Mouse (Mus musculus) limb, embryonic 13.5 days (tissue): ENCODE measurements around the gene Fhl3. TPM values are rescaled to one million over a fixed set of nuclear protein-coding genes. Genes with fewer than 3 reads are reported as not detected.

Experiments
- ATAC-seq: fragments of 200-750 bp; cut with Nextera tagmentation; 2 replicates; pipeline ENCODE4 v1.8.0; 2017; ENCODE audit warnings: low read depth, moderate number of reproducible peaks, moderate TSS enrichment; ENCODE audit not compliant: low FRiP score
- H3K27ac ChIP-seq: fragments of 300-500 bp; sonication (generic); 2 replicates; pipeline ENCODE4 v1.5.1; 2015; ENCODE audit warnings: inconsistent platforms, mild to moderate bottlenecking, moderate library complexity
- H3K27me3 ChIP-seq: fragments of 300-500 bp; sonication (generic); 2 replicates; pipeline ENCODE4 v1.6.1; 2015; ENCODE audit warnings: mild to moderate bottlenecking, inconsistent platforms
- H3K36me3 ChIP-seq: fragments of 300-500 bp; sonication (generic); 2 replicates; pipeline ENCODE4 v1.6.1; 2015; ENCODE audit warnings: inconsistent platforms, mild to moderate bottlenecking, moderate library complexity
- H3K4me1 ChIP-seq: fragments of 300-500 bp; sonication (generic); 2 replicates; pipeline ENCODE4 v1.6.1; 2015; ENCODE audit warnings: inconsistent platforms
- H3K4me2 ChIP-seq: fragments of 300-500 bp; sonication (generic); replicated peaks from 2 replicates; pipeline ENCODE4 v1.6.1; 2015; ENCODE audit warnings: inconsistent platforms, mild to moderate bottlenecking, moderate library complexity
- H3K4me3 ChIP-seq: fragments of 300-500 bp; sonication (generic); 2 replicates; pipeline ENCODE4 v1.5.1; 2015; ENCODE audit warnings: moderate library complexity, mild to moderate bottlenecking, inconsistent platforms
- H3K9ac ChIP-seq: fragments of 300-500 bp; sonication (generic); 2 replicates; pipeline ENCODE4 v1.6.1; 2015; ENCODE audit warnings: mild to moderate bottlenecking, inconsistent platforms
- H3K9me3 ChIP-seq: fragments of 300-500 bp; sonication (generic); 2 replicates; pipeline ENCODE4 v1.6.1; 2016; ENCODE audit warnings: inconsistent platforms
- WGBS: fragments of 180-500 bp; shearing (Covaris S2); methylation state at CpG from one replicate; pipeline ENCODE4 v1.1.7; 2015; 5-methylcytosine and 5-hydroxymethylcytosine counted together
- polyA plus RNA-seq: library from polyadenylated mRNA; unstranded; fragments of >200 nt; fragmentation: Nextera tagmentation; extraction: Ambion mirVana; gene quantifications from 2 replicates; pipeline ENCODE4 v1.2.1, GENCODE M21; 2015

Fhl3 gene
- polyA plus RNA-seq, 1 experiment from 2014 or later, result 19.9 TPM

DNA sequence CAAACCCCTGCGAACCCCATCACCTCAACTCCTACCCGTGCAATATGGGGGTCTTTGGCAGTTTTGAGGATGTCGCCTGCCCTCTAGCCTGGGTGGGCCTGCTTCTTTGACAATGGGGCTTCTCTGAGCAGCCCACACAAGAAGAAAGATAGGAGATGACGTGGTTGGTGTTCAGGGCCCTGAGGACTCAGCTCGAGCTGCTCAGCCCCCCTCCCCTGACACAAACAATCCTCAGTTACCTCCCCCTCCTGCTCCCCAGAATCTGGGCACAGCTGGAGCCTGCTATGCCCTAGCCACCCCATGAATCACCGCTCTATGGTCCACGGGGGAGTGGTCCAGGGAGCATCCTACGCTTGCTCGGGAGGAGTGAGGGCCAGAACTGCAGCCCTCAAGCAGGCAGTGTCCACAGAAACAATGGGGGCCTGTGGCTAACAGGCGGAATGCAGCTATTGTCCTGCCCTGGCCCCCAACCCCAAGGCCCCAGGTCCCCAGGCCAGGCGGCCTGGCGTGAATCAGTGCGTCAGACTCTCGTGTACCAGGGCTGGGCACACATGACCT lies 32.9 kb upstream of the Fhl3 start:
- 40% methylated on average over 14 of the region's 14 CpGs for WGBS
- H3K4me3 ChIP-seq, result no peak overlapping the region
- no peaks in the 10 kb centered on the region for H3K36me3 ChIP-seq
- no peak overlapping the region for H3K27ac ChIP-seq
- H3K4me1 ChIP-seq, result peaks cover 14% of the 10 kb centered on the region
- no peak overlapping the region for H3K4me2 ChIP-seq
- peaks cover 92% of the 10 kb centered on the region for H3K27me3 ChIP-seq
- no peak overlapping the region for H3K9ac ChIP-seq
- H3K9me3 ChIP-seq, result no peaks in the 10 kb centered on the region
- ATAC-seq, result no peak

GRCm38 (mm10) chr4:124668078-124668477 lies 32.4 kb upstream of the Fhl3 start:
- Histone ChIP-seq H3K4me3 (no peak overlapping the region), H3K4me1 (peaks cover 19% of the 10 kb centered on the region), H3K4me2 (no peak overlapping the region), H3K27ac (no peak overlapping the region), H3K27me3 (peaks cover 92% of the 10 kb centered on the region), H3K9me3 (no peaks in the 10 kb centered on the region), H3K9ac (no peak overlapping the region), H3K36me3 (no peaks in the 10 kb centered on the region)
- ATAC-seq, result no peak
- 16% methylated on average over 8 of the region's 8 CpGs for WGBS

- Histone ChIP-seq H3K9me3 (no peaks in the 10 kb centered on the region), H3K4me1 (peaks cover 30% of the 10 kb centered on the region), H3K9ac (no peak overlapping the region), H3K27me3 (peaks cover 85% of the 10 kb centered on the region), H3K36me3 (no peaks in the 10 kb centered on the region), H3K4me2 (no peak overlapping the region), H3K4me3 (no peak overlapping the region), H3K27ac (no peak overlapping the region)
- no peak for ATAC-seq
- 86% methylated on average over 8 of the region's 8 CpGs for WGBS
Measured at GRCm38 (mm10) chr4:124670232-124670631, 30.3 kb upstream of the Fhl3 start.

DNA sequence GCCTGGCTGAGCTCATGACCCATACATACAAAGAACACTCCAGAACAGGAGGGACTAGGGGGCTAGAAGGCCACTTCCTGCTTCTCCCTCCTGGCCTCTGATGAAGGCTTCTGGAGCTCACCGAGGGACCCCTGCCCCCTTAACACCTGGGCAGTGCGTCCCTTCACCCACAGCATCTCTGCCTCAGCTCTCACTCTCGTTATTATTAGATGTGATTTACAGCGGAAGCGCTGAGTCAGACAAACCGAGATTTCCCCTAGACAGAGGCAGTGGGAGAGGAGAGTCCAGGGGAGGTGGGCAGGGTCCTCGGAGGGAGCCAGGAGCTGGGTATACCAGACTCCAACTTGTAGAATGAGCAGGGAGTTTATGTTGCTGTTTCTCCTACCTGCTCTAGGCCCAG lies 28.9 kb upstream of the Fhl3 start:
- Histone ChIP-seq H3K27me3 (peaks cover 71% of the 10 kb centered on the region), H3K4me3 (no peak overlapping the region), H3K4me2 (peak overlapping the region; percentile 64; the same call in 1 of the 2 replicates)

GRCm38 (mm10) chr4:124672347-124673320 lies 27.9 kb upstream of the Fhl3 start:
- no peak overlapping the region for H3K27ac ChIP-seq
- H3K9ac ChIP-seq, result peak overlapping the region; percentile 56
- peaks cover 30% of the 10 kb centered on the region for H3K4me1 ChIP-seq
- ATAC-seq, result no peak
- H3K9me3 ChIP-seq, result no peaks in the 10 kb centered on the region
- H3K4me3 ChIP-seq, result peak overlapping the region; percentile 27
- peak overlapping the region; percentile 64 for H3K4me2 ChIP-seq
- WGBS, result 3% methylated on average over 29 of the region's 31 CpGs
- peaks cover 15% of the 10 kb centered on the region for H3K36me3 ChIP-seq
- peaks cover 61% of the 10 kb centered on the region for H3K27me3 ChIP-seq

More for the DNA sequence above, 28.9 kb upstream of the Fhl3 start:
- Histone ChIP-seq H3K36me3 (peaks cover 4% of the 10 kb centered on the region), H3K27ac (no peak overlapping the region), H3K9me3 (no peaks in the 10 kb centered on the region), H3K4me1 (peaks cover 30% of the 10 kb centered on the region), H3K9ac (0 out of 2 replicates have a peak overlapping the region, but pooled peaks have one; percentile 13)
- no peak for ATAC-seq
- 15% methylated on average over 7 of the region's 7 CpGs for WGBS

GRCm38 (mm10) chr4:124674334-124675032 lies 26.0 kb upstream of the Fhl3 start:
- Histone ChIP-seq H3K4me1 (peaks cover 30% of the 10 kb centered on the region), H3K9ac (peak overlapping the region; percentile 13; the same call in 1 of the 2 replicates), H3K9me3 (no peaks in the 10 kb centered on the region), H3K4me3 (no peak overlapping the region), H3K4me2 (no peak overlapping the region), H3K36me3 (peaks cover 31% of the 10 kb centered on the region), H3K27me3 (peaks cover 42% of the 10 kb centered on the region), H3K27ac (no peak overlapping the region)
- 67% methylated on average over 17 of the region's 17 CpGs for WGBS
- ATAC-seq, result no peak

- Histone ChIP-seq H3K27ac (no peak overlapping the region), H3K27me3 (peaks cover 42% of the 10 kb centered on the region), H3K4me2 (no peak overlapping the region), H3K9me3 (no peaks in the 10 kb centered on the region), H3K36me3 (peaks cover 36% of the 10 kb centered on the region), H3K9ac (no peak overlapping the region), H3K4me3 (no peak overlapping the region), H3K4me1 (peaks cover 30% of the 10 kb centered on the region)
- 4% methylated on average over 4 of the region's 4 CpGs for WGBS
- 0 out of 2 replicates have a peak, but pooled peaks have one; percentile 16 for ATAC-seq
Measured at GRCm38 (mm10) chr4:124675037-124675436, 25.5 kb upstream of the Fhl3 start.

DNA sequence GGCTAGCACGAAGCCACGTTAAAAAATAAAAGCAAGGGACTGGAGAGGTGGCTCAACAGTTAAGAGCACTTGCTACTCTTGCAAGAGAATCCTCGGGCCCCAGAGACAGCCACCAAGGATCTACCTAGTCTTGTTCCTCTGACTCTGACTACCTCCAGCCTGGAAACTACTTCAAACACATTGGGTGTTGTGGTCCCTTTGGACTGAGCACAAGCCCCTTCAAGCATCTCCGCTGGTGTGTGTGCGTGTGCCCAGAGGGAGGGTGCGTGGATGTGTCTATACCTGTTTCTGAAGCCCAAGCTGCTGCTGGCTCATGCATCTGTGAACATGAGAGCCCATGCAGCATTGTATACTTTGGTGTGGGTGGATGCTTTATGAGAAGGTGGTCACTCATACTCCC lies 24.5 kb upstream of the Fhl3 start:
- Histone ChIP-seq H3K4me3 (no peak overlapping the region), H3K4me2 (no peak overlapping the region), H3K27ac (no peak overlapping the region)

GRCm38 (mm10) chr4:124682270-124682669 lies 18.2 kb upstream of the Fhl3 start:
- no peak for ATAC-seq
- peaks cover 93% of the 10 kb centered on the region for H3K36me3 ChIP-seq
- H3K27me3 ChIP-seq, result no peaks in the 10 kb centered on the region
- H3K4me3 ChIP-seq, result no peak overlapping the region
- no peak overlapping the region for H3K9ac ChIP-seq
- no peak overlapping the region for H3K4me2 ChIP-seq
- 60% methylated on average over 7 of the region's 7 CpGs for WGBS
- no peak overlapping the region for H3K27ac ChIP-seq
- no peaks in the 10 kb centered on the region for H3K9me3 ChIP-seq
- no peaks in the 10 kb centered on the region for H3K4me1 ChIP-seq

More for the DNA sequence above, 24.5 kb upstream of the Fhl3 start:
- peaks cover 34% of the 10 kb centered on the region for H3K27me3 ChIP-seq
- no peak overlapping the region for H3K9ac ChIP-seq
- no peak for ATAC-seq
- H3K9me3 ChIP-seq, result no peaks in the 10 kb centered on the region
- peaks cover 46% of the 10 kb centered on the region for H3K36me3 ChIP-seq
- H3K4me1 ChIP-seq, result peaks cover 30% of the 10 kb centered on the region
- 79% methylated on average over 6 of the region's 6 CpGs for WGBS

DNA sequence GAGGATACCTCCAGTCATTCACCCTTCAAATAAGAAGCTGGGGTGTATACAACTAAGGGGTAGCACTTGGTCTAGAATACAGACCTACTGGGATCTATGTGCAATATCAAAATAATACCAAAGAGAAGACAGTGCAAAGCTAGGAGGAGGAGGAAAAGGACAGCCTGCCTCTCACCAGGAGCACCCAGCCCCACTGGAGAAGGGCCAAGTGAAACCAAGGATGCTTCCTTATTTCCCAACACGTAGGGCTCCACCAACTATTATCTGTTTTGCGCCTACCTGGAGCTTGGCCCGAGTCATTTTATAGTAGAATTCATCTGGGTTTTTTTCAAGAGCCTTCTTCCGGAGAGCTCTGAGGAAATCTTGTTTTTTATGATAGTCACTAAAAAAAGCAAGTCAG lies 17.0 kb upstream of the Fhl3 start:
- Histone ChIP-seq H3K4me2 (no peak overlapping the region), H3K27me3 (no peaks in the 10 kb centered on the region), H3K4me1 (no peaks in the 10 kb centered on the region), H3K9me3 (no peaks in the 10 kb centered on the region), H3K9ac (no peak overlapping the region), H3K4me3 (no peak overlapping the region), H3K27ac (no peak overlapping the region), H3K36me3 (peaks cover 94% of the 10 kb centered on the region)
- WGBS, result 87% methylated on average over 4 of the region's 4 CpGs
- no peak for ATAC-seq

GRCm38 (mm10) chr4:124685004-124685403 lies 15.5 kb upstream of the Fhl3 start:
- peaks cover 81% of the 10 kb centered on the region for H3K36me3 ChIP-seq
- H3K4me2 ChIP-seq, result no peak overlapping the region
- no peaks in the 10 kb centered on the region for H3K9me3 ChIP-seq
- 76% methylated on average over 4 of the region's 4 CpGs for WGBS
- H3K4me3 ChIP-seq, result no peak overlapping the region
- no peaks in the 10 kb centered on the region for H3K4me1 ChIP-seq
- H3K9ac ChIP-seq, result no peak overlapping the region
- ATAC-seq, result no peak
- H3K27ac ChIP-seq, result no peak overlapping the region
- no peaks in the 10 kb centered on the region for H3K27me3 ChIP-seq

GRCm38 (mm10) chr4:124685453-124685852 lies 15.0 kb upstream of the Fhl3 start:
- 87% methylated on average over 8 of the region's 8 CpGs for WGBS
- H3K36me3 ChIP-seq, result peaks cover 77% of the 10 kb centered on the region
- H3K4me2 ChIP-seq, result no peak overlapping the region
- no peaks in the 10 kb centered on the region for H3K4me1 ChIP-seq
- H3K27ac ChIP-seq, result no peak overlapping the region
- no peak for ATAC-seq
- H3K4me3 ChIP-seq, result no peak overlapping the region
- H3K27me3 ChIP-seq, result no peaks in the 10 kb centered on the region
- H3K9ac ChIP-seq, result no peak overlapping the region
- no peaks in the 10 kb centered on the region for H3K9me3 ChIP-seq
